Mouse (Mus musculus) left cerebral cortex, adult 9 months (tissue): Measurements from ENCODE around the gene Neu4.
"Not testable (repeated sequence)": the region's sequence is repeated elsewhere in the genome, so short reads cannot be mapped to it uniquely, and the experiment has no call there.

Experiments used
- DNase-seq, 2 experiments: peaks; one replicate each; pipeline ENCODE4 v3.0.0; 2022; ENCODE audit warnings: low spot score in 2 of 2

Neu4 gene

GRCm38 (mm10) chr1:94053530-94054216, 33.4 kb downstream of the Neu4 start:
- peak; percentile 75 to 87 for DNase-seq

DNA sequence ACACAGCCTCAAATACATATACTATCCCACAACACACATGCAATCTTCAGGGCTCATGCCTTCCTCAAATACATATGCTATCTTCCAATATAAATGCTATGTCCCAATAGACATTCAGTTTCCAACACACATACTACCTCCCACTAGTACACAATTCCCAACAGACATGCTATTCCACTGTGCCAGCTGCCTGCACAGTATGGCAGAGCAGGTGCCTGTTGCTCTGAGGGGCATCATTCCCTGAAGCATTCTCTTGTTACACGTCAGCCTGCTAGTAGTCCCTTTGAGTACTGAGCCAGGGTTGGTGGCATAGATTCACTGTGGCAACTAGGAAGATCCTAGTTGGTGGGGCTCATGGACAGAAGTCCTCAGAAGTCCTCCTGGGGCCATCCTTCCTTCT, 34.2 kb downstream of the Neu4 start:
- DNase-seq, result no peak

DNA sequence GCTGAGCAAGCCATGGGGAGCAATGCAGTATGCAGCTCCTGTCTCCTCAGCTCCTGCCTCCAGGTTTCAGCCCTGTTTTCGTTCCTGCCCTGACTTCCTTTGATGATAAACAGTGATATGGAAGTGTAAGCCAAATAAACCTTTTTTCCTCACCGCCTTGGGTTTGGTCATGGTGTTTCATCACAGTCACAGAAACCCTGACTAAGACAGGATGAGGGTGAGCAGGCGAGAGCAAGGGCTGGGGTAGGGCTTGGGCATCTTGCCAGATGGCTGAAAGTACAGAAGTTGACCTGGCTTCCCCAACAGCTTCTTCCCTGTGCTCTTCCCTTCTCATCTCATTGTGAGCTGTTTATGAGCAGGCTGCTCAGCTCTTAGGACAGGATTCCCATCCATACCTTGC, 35.7 kb downstream of the Neu4 start:
- peak in 1 of 2 experiments; percentile 39 for DNase-seq

DNA sequence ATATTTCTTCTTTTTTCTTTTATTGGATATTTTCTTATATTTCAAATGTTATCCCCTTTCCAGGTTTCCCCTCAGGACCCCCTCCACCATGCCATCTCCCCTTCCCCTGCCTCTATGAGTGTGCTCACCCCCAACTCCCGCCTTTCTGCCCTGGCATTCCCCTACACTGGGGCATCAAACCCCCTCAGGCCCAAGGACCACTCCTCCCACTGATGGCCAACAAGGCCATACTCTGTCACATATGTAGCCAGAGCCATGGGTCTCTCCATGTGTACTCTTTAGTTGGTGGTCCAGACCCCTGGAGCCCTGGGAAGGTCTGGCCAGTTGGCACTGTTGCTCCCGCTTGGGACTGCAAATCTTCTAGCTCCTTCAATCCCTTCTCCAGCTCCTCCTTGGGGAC, 37.1 kb downstream of the Neu4 start:
- DNase-seq, result no peak

DNA sequence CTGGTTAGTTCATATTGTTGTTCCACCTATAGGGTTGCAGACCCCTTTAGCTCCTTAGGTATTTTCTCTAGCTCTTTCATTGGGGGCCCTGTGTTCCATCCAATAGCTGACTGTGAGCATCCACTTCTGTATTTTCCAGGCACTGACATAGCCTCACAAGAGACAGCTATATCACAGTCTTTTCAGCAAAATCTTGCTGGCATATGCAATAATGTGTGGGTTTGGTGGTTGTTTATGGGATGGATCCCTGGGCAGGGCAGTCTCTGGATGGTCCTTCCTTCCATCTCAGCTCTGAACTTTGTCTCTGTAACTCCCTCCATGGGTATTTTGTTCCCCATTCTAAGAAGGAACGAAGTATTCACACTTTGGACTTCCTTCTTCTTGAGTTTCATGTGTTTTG, 38.0 kb downstream of the Neu4 start:
- DNase-seq, result not testable (repeated sequence)

DNA sequence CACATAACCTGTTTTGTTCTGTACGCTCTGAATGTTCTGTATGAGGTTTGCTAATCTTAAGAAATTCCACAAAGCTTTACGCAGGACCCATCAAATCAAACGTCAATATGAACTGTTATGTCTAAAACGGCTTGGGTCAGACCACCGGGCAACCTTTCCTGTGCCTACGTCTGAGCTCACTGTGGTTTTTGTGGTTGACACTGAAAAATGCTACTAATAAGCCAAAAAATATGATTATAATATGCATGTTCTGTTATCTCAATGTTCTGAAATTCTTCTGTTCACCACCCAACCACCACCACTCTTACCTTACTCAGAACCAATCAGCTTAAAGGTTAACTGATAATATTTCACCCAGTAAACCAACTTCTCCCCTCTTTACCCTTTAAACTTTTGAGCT, 54.5 kb downstream of the Neu4 start:
- no peak for DNase-seq

DNA sequence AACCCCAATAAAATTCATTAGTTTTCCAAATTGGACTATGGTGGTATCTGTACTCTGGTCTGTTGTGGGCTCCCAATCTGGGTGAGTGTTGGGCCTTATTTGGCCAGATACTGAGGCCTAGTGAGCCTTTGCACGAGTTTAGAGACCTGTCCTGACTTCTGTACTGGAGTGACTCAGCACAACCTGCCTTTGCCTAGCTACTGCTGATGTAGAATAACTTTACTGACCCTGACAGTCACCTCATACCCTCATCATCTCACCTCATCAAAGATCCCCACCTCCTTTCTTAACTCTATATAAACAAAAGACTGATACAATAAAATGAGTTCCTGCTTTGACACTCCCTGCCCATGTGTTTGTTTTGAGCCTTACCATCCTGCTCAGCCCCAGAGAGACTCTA, 56.5 kb downstream of the Neu4 start:
- no peak for DNase-seq
